Mouse (Mus musculus) hematopoietic multipotent progenitor cell, adult 10-12 weeks (in vitro differentiated cells): Measurements from ENCODE around the gene Plbd1. TPM values are rescaled to one million over a fixed set of nuclear protein-coding genes. Genes with fewer than 3 reads are reported as not detected.

Experiments
- polyA plus RNA-seq: library from polyadenylated mRNA; stranded (reverse); fragments of >175 nt; gene quantifications from 2 replicates; pipeline ENCODE4 v1.2.3, GENCODE M21; 2012; ENCODE audit warnings: low replicate concordance

The Plbd1 gene
- 76.9 and 117 TPM in 2 replicates for polyA plus RNA-seq

DNA sequence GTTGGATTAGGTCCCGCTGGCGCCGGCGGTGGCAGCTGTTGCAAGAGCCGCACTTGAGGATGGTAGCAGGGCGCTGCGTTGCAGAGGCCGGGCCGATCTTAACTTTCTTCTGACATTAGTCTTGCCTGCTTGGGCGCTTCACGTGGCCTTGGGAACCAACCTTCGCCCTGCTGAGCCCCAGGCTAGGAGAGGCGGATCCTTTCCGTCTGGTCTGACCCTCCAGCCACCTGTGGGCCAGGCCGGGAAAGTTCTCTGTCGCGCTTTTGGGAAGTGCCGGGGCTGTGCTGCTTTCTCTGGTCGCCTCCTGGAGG, at the start of gene Plbd1:
Gene Plbd1, minus strand, starts transcription at position 223 of the 311 bp plus-strand sequence.

Other genes with a start within 250 kb of the Plbd1 start
- not detected in 2 replicates for gene E330021D16Rik, start 246.4 kb downstream of the Plbd1 start, polyA plus RNA-seq
- 43.4 and 47.5 TPM in 2 replicates for gene Atf7ip, start 155.8 kb downstream of the Plbd1 start, polyA plus RNA-seq
- not detected in 2 replicates for gene Gucy2c, start 119.8 kb upstream of the Plbd1 start, polyA plus RNA-seq
- 3.8 and 4.1 TPM in 2 replicates for gene Hist4h4, start 142.5 kb upstream of the Plbd1 start, polyA plus RNA-seq
- 283 and 566 TPM in 2 replicates for gene H2afj, start 146.3 kb upstream of the Plbd1 start, polyA plus RNA-seq
- 0.12 and 1.1 TPM in 2 replicates for gene BC049715, start 165.7 kb upstream of the Plbd1 start, polyA plus RNA-seq
- 133 and 189 TPM in 2 replicates for gene Wbp11, start 166.3 kb upstream of the Plbd1 start, polyA plus RNA-seq
- not detected in 2 replicates for gene Smco3, start 173.5 kb upstream of the Plbd1 start, polyA plus RNA-seq
- gene Art4, start 195.8 kb upstream of the Plbd1 start, polyA plus RNA-seq, result 0.07 and 1.3 TPM in 2 replicates
- gene Mgp, start 213.9 kb upstream of the Plbd1 start, polyA plus RNA-seq, result not detected in 2 replicates